Mouse (Mus musculus) liver, embryonic 14.5 days (tissue): ENCODE results near the gene Ttc21a. TPM values are rescaled to one million over a fixed set of nuclear protein-coding genes. Genes with fewer than 3 reads are reported as not detected.

Experiments used
- ATAC-seq: fragments of 200-750 bp; cut with Nextera tagmentation; 2 replicates; pipeline ENCODE4 v1.8.0; 2017; ENCODE audit warnings: moderate number of reproducible peaks, mild to moderate bottlenecking, moderate library complexity; ENCODE audit not compliant: insufficient read depth
- DNase-seq, 3 experiments: peaks; one replicate each; pipeline ENCODE4 v3.0.0-alpha.2; 2012 to 2013; ENCODE audit warnings: low read depth in 3 of 3, low spot score in 3 of 3
- H3K27ac ChIP-seq: fragments of 300-500 bp; sonication (generic); 2 replicates; pipeline ENCODE4 v1.5.1; 2014; ENCODE audit warnings: moderate library complexity, mild to moderate bottlenecking, control low read depth, inconsistent platforms
- H3K27me3 ChIP-seq: fragments of 300-500 bp; sonication (generic); 2 replicates; pipeline ENCODE4 v1.6.1; 2014; ENCODE audit warnings: mild to moderate bottlenecking, low read length, moderate library complexity; ENCODE audit not compliant: control insufficient read depth, insufficient read depth
- H3K36me3 ChIP-seq: fragments of 300-500 bp; sonication (generic); replicated peaks from 2 replicates; pipeline ENCODE4 v1.6.1; 2014; ENCODE audit warnings: low read depth; ENCODE audit not compliant: control insufficient read depth, insufficient read depth
- H3K4me1 ChIP-seq, 2 experiments: fragments of 200-500 bp in 1 of 2; fragments of 300-500 bp in 1 of 2; sonication (generic) in 1 of 2; replicated peaks; 2 replicates each; pipeline ENCODE4 v1.6.1; 2012 to 2014; ENCODE audit warnings: antibody characterized with exemption in 1 of 2, inconsistent platforms in 1 of 2, low read length in 1 of 2; ENCODE audit not compliant: control insufficient read depth in 2 of 2, insufficient read depth in 2 of 2
- H3K4me2 ChIP-seq: fragments of 300-500 bp; sonication (generic); 2 replicates; pipeline ENCODE4 v1.6.1; 2014; ENCODE audit warnings: low read depth, mild to moderate bottlenecking, control low read depth, moderate library complexity
- H3K4me3 ChIP-seq, 2 experiments: fragments of 200-500 bp in 1 of 2; fragments of 300-500 bp in 1 of 2; sonication (generic) in 1 of 2; 2 replicates each; pipeline ENCODE4 v1.5.1; 2012 to 2014; ENCODE audit warnings: low read depth in 2 of 2, low read length in 2 of 2, mild to moderate bottlenecking in 2 of 2, control low read depth in 1 of 2, inconsistent platforms in 1 of 2, moderate library complexity in 1 of 2; ENCODE audit not compliant: insufficient read depth in 1 of 2
- H3K9ac ChIP-seq: fragments of 300-500 bp; sonication (generic); replicated peaks from 2 replicates; pipeline ENCODE4 v1.6.1; 2014; ENCODE audit warnings: mild to moderate bottlenecking, control low read depth, moderate library complexity
- H3K9me3 ChIP-seq: fragments of 300-500 bp; sonication (generic); 2 replicates; pipeline ENCODE4 v1.6.1; 2016; ENCODE audit warnings: low read length, mixed read lengths; ENCODE audit not compliant: control insufficient read depth
- CTCF ChIP-seq: IDR thresholded peaks from 2 replicates; pipeline ENCODE4 v1.5.1; 2016; ENCODE audit warnings: antibody characterized with exemption, low read depth, control low read depth
- EP300 ChIP-seq: IDR thresholded peaks from 2 replicates; pipeline ENCODE4 v1.6.1; 2016; ENCODE audit warnings: antibody characterized with exemption, low read depth
- WGBS: fragments of 180-500 bp; shearing (Covaris S2); extraction: QIAGEN DNeasy Blood & Tissue Kit; methylation state at CpG from one replicate; pipeline ENCODE4 v1.1.7; 2014; ENCODE audit not compliant: insufficient replicate concordance; 5-methylcytosine and 5-hydroxymethylcytosine counted together
- polyA plus RNA-seq, 2 experiments: library from polyadenylated mRNA; depleted of rRNA in 1 of 2; stranded (reverse) in 1 of 2; unstranded in 1 of 2; fragments of >200 nt; fragmentation: Nextera tagmentation in 1 of 2; extraction: Ambion mirVana in 1 of 2; gene quantifications; 2 replicates each; pipeline versions ENCODE4 v1.2.1 to v1.2.3; 2012 to 2014

Gene Ttc21a
- polyA plus RNA-seq, 2 experiments = 0.11 to 0.22 TPM

DNA sequence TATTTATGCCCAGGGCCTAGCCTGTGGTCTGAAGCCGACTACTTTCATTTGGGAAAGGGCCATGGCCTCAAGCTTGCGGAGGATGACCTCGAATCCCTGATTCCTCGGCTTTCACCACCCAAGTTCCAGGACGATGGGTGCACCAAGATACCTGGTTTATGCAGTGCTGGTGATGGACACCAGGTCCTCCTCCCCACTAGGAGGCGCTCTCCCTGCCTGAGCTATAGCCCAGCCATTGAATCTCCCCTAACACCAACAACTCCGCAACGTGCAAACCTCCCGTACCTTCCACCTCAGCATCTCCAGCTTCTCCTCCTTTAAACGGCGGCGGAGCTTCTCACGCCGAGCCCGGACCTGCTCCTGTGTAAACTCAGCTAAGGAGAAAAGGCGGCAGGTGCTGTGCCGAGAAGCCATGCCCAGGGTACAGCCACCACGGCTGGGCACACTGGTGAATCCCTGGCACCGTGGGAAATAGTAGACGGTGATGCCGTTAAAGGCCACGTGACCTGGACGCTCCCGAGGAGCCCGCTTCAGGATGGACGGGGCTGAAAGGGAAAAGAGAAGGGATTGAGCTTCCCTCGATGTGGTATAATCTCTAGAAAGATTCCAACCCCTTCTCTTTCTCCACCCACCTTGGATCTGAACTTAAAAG, 36.6 kb downstream of the Ttc21a start:
- 84% methylated on average over 27 of the region's 27 CpGs for WGBS
- ATAC-seq (no peak), DNase-seq (no peak)

DNA sequence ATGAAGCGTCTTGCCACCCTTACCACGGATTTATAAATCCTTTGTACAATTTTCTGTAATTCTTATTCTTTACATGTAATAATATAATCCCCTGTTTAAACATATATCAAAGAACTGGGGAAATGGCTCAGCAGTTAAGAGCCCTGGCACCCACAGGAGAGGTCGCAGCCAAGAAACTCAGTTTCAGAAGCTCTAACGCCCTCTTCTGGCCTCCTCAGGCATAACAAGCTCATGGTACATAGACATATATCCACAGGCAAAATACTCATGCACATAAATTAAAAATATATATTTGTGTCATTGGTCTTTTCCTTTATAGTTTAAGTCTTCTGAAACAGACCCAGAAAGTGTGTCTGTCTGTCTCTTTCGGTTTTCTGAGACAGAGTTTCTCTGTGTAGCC, 37.2 kb downstream of the Ttc21a start:
- H3K27ac ChIP-seq = no peak overlapping the region
- TF ChIP-seq EP300 = no peak
- 0 out of 2 replicates have a peak, but pooled peaks have one; percentile 18 for TF ChIP-seq CTCF
- 70% methylated on average over 5 of the region's 5 CpGs for WGBS
- no peaks in the 10 kb centered on the region for H3K36me3 ChIP-seq
- no peak for DNase-seq
- H3K27me3 ChIP-seq = no peaks in the 10 kb centered on the region
- no peak overlapping the region for H3K4me2 ChIP-seq
- H3K9ac ChIP-seq = no peak overlapping the region
- H3K9me3 ChIP-seq = no peaks in the 10 kb centered on the region
- peaks cover 0 to 14% of the 10 kb centered on the region in 2 experiments; a peak in 3 of 4 replicates for H3K4me1 ChIP-seq
- no peak for ATAC-seq
- no peak overlapping the region for H3K4me3 ChIP-seq

More for the DNA sequence above, 36.6 kb downstream of the Ttc21a start:
- H3K4me1 ChIP-seq = peaks cover 0 to 13% of the 10 kb centered on the region in 2 experiments; a peak in 3 of 4 replicates
- no peaks in the 10 kb centered on the region for H3K9me3 ChIP-seq
- H3K4me3 ChIP-seq = no peak overlapping the region
- no peaks in the 10 kb centered on the region for H3K36me3 ChIP-seq
- H3K9ac ChIP-seq = no peak overlapping the region
- TF ChIP-seq CTCF = peak; percentile 75
- no peak for TF ChIP-seq EP300
- H3K27ac ChIP-seq = no peak overlapping the region
- H3K4me2 ChIP-seq = no peak overlapping the region
- no peaks in the 10 kb centered on the region for H3K27me3 ChIP-seq

DNA sequence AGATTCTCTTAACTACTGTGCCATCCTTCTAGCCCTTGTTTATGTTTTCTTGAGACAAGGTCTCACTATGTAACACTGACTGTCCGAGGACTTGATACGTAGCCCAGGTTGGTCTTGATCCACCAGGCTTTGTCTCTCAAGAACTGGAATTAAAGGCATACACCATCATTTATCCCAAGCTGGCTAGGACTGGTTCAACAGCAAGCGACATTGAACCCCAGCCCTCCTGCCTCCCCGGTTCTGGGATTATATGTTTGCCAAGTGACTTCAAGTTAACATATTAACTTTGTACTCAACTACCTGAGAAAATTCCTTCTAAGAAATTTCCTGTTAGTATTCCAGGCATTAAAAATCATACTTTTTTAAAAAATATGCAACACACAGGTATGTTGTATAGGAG, 37.9 kb downstream of the Ttc21a start:
- H3K27ac ChIP-seq = no peak overlapping the region
- H3K27me3 ChIP-seq = no peaks in the 10 kb centered on the region
- H3K4me2 ChIP-seq = no peak overlapping the region
- H3K4me3 ChIP-seq = no peak overlapping the region
- WGBS = 76% methylated on average over 4 of the region's 4 CpGs
- no peaks in the 10 kb centered on the region for H3K9me3 ChIP-seq
- ATAC-seq (no peak), DNase-seq (no peak)
- no peak overlapping the region for H3K9ac ChIP-seq
- no peaks in the 10 kb centered on the region for H3K36me3 ChIP-seq
- H3K4me1 ChIP-seq = peaks cover 0 to 18% of the 10 kb centered on the region in 2 experiments; a peak in 3 of 4 replicates
- TF ChIP-seq EP300 (no peak), CTCF (no peak)

DNA sequence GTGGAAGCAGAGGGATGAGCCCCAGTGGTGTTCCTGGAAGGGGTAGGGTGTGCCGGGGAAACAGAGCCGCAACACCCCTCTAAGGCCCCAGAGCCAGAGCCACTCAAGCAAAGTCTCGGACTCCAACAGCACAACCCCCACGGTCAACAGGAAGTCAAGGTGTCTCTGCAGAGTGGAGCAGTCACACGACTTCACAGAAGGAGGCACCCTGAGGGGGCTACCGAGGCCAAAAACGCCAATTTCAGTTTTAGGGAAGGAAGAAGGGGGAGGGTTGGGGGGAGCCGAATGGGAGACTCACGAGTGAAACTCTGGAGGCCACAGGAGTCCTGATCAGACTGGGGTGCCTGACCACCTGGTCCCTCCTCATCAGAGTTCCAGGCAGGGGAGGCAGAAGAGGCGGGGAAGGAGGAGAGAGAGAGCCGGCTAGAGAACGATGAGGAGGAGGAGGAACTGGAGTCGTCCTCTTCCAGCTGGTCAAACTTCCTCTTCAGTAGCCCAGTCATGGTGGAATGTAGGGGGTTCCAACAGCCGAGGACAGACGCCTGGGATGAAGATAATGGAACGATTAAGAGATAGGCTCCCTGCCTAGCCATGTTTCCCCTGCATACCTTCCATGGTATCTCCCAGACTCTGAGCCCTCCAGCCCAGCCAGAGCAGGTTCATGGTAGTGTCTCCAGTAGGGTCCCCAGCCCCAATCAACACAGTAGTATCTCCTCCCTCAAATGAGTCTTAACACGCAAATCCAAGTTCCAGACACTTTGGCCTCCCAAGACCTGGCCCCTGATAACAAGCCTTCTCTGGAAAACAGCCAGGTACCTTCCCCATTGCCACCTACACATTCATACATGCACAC, 39.5 kb downstream of the Ttc21a start:
- ATAC-seq (no peak), DNase-seq (no peak)
- Histone ChIP-seq H3K4me2 (peak overlapping the region; percentile 1; the same call in 1 of the 2 replicates), H3K27ac (no peak overlapping the region), H3K9ac (no peak overlapping the region), H3K27me3 (no peaks in the 10 kb centered on the region), H3K9me3 (no peaks in the 10 kb centered on the region), H3K36me3 (no peaks in the 10 kb centered on the region), H3K4me1 (peaks cover 0 to 29% of the 10 kb centered on the region in 2 experiments; a peak in 3 of 4 replicates), H3K4me3 (no peak overlapping the region)
- TF ChIP-seq EP300 (no peak), CTCF (no peak)
- 11% methylated on average over 17 of the region's 17 CpGs for WGBS

DNA sequence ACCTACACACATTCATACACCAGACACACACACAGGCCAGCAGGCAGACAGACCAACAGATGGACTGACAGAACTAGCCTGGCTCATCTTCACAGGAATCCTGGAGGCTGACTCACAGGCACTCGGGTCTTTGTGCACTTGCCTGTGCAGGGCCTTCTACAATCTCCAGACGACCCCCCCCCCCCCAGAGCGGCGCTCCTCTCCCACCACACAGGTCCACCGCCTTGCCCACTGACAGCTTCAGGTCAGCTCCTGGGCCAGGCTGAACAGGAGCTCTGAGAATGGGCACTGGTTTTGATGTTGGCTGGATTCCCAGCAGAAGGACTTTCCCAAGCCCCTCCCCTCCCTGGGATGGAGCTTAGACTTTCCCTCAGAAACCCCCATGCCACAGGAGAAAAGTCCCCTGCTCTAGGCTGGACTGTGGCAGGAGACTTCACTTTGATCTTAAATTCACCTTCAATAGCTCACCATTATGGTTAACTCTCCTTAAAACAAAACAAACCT, 40.2 kb downstream of the Ttc21a start:
- no peak for ATAC-seq
- no peak overlapping the region for H3K4me3 ChIP-seq
- H3K9me3 ChIP-seq = no peaks in the 10 kb centered on the region
- no peak overlapping the region for H3K9ac ChIP-seq
- H3K27me3 ChIP-seq = no peaks in the 10 kb centered on the region
- H3K27ac ChIP-seq = no peak overlapping the region
- TF ChIP-seq EP300 = no peak
- TF ChIP-seq CTCF = no peak
- H3K36me3 ChIP-seq = no peaks in the 10 kb centered on the region
- no peak for DNase-seq
- peak overlapping the region; percentile 32 for H3K4me2 ChIP-seq
- H3K4me1 ChIP-seq = peaks cover 0 to 36% of the 10 kb centered on the region in 2 experiments; a peak in 3 of 4 replicates
- 31% methylated on average over 5 of the region's 5 CpGs for WGBS
